Mouse (Mus musculus): ENCODE results near the gene Lsm10.
A peak's percentile ranks its signal among the peaks of the same experiment; 100 is the strongest.

The Lsm10 gene

DNA sequence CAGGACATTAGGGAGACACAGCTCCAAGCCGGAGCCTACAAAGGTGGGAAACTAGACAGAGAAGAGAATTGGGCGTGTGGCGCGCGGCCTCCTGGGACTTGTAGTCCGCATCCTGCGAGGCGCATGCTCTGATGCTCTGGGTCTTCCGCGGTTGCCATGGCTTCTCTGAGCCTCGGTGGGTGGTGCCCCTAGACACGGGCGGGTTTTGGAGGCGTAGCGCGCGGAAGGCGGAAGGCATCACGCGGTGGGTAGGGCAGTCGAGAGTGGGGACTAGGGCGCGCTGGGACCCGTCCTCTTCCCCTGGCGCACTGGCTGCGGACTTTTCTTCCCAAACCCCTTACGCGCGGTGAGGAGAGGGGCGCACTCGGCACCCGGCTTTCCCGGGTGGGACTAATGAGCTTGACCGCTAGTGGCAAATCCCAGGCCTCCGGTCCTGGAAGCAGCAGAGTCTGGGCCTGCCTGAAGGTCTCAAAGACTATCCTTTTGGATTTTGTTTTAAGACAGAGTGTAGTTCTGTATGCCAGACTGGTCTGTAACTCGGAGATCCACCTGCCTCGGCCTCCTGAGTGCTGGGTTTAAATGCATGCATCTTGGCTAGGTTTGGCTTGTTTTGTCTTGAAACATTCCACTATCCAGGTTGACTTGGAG is at the start of gene Lsm10:
Gene Lsm10, plus strand, starts transcription at position 160 of the 648 bp plus-strand sequence.
- peak; percentile 94 for DNase-seq

- peak; percentile 83 for DNase-seq
Measured at GRCm38 (mm10) chr4:126046851-126047585, 49.4 kb upstream of the Lsm10 start, which contains the start of gene Mrps15. Mrps15 (plus strand) TSS chr4:126046925.

DNA sequence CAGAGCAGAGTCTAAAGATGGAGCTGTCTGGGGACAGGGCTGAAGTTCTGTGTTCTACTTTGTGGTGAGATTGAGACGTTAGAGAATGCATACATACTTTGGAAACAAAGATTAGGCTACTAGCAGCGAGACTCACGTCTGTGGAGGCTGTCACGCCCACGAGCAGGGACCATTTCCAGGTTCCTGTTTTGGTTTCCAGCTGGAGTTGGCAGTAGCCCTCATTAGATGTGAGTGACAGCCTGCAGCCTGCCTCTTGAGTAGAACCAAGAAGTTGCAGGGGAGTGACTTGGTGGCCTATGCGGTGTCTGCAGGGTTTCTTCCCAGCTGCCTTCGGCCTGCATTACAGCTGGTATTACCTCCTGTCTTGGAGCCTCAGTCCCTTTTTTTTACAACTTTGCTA is 44.8 kb upstream of the Lsm10 start:
- DNase-seq: no peak

GRCm38 (mm10) chr4:126057207-126058133 is 39.0 kb upstream of the Lsm10 start:
- DNase-seq: no peak

DNA sequence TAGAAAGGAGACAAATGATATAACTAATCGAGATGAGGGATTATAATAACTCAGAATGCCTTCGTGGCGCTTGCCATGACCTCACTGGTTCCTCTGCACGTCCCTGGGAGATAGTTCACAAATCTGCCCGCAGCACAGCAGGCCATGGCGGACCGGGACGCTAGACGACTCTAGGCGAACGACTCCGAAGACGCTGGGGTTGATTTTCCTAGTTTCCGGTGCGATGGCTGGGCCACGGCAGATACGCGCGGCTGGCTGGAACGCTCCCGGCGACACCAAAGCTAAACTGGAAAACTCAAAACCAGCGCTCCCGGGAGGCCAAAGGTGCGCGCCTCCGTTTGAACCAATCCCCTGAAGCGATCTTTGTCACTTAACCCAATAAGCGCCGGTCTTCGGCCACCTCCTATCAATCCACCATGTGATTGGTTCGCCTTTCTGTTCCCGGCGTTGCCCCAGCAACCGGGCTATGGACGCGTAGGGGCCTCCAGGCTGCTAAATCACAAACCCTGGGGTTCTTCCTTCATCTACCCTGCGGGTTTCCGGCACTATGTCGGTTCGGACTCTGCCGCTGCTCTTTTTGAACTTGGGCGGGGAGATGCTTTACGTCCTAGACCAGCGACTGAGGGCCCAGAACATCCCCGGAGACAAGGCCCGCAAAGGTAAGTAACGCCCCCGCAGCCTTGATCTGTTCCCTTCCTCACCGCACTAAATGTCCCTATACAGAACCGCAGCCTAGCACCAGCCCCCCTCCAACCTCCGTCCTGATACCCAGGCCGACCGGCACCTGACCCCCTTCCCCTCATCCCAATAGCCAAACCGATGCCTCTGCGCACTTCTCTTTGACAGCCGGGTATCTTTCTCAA is 38.1 kb upstream of the Lsm10 start, which contains the start of gene Oscp1:
Gene Oscp1, plus strand, starts transcription at position 432 of the 863 bp plus-strand sequence.
- peak; percentile 91 for DNase-seq

GRCm38 (mm10) chr4:126058997-126059362 is 37.4 kb upstream of the Lsm10 start:
- no peak for DNase-seq

- DNase-seq: no peak
Measured at GRCm38 (mm10) chr4:126062856-126063255, 33.6 kb upstream of the Lsm10 start.

DNA sequence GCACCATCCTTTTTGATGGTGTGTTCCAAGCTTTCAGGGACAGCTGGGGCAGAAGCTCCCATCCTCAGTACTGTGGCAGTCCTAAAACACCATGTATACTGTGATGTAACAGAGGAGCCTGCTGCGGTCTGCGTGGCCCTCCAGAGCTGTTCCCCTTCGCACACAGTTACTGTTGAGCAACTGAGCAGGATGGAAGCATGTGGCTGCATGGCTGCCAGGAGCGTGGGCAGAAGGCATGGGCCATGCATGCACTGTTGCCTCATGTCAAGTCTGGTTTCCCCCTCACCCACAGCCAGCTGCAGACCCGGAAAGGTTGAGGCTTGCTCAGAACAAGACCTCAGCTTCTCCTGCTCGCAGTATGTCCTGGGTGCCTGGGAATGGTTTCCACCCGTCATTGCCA is 31.2 kb upstream of the Lsm10 start:
- DNase-seq: no peak

DNA sequence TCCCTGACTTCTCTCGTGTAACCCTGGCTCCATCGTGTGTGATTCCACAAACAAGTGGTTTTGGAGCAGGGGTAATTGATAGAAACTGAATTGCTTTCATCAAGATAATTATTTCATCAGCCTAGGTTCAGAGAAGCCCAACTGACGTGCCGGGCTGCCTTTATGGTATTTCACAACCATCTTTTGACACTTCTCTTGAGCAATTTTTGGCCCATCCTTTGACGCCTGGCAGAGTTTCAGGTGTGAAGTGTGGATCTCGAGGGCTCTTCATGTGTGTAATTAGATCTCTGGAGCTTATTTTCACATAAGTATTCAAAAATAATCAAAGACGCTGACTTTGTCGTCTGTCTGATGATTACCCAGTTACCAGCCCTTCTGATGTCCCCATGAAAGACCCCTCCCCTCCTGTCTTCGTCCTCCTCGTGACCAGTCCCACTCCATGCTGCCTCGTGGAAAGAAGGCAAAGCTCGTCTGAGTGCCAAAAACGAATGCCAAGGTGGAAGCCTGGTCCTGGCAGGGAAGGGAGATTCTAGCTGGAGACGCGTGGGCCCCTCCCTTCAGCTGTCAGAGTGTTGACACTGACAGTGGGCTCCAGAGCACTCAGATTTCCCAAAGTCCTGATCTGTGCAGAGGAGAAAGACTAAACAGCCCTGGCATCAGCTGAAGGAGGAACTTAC is 28.9 kb upstream of the Lsm10 start:
- DNase-seq: no peak

DNA sequence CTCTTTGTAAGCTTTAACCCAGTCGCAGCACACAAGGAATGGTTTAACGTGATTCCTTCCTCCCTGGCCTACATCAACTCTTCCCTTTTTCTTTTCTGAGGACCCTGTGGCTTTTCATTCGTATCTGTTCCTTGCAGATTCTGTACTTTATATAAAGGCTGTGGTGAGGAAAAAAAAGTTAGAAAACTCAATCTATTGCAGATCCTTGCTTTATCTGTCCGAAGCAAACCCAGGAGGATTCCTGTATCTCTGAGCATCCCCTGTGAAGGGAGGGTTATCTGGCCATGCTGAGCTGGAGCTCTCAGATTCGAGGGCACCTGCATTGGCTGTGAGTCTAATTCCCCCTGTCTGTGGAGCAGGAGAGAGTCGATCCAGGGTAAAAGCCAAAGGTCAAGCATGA is 27.6 kb upstream of the Lsm10 start:
- DNase-seq: no peak

GRCm38 (mm10) chr4:126077833-126078232 is 18.6 kb upstream of the Lsm10 start:
- DNase-seq: no peak

- no peak for DNase-seq
Measured at GRCm38 (mm10) chr4:126079266-126079665, 17.2 kb upstream of the Lsm10 start.

DNA sequence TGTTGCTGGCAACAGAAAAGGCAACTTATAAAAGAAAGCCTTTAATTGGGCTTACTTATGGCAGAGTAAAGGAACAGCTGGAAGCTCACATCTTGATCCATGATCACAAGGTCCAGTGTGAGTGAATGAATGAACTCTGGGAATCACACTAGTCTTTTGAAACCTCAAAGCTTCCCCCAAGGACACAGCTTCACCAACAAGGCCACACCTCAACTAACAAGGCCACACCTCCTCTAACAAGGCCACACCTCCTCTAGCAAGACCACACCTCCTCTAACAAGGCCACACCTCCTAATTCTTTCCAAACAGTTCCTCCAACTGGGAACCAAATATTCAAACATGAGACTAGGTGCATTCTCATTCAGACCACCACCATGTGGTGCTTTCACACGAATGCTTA is 14.8 kb upstream of the Lsm10 start:
- DNase-seq: no peak

DNA sequence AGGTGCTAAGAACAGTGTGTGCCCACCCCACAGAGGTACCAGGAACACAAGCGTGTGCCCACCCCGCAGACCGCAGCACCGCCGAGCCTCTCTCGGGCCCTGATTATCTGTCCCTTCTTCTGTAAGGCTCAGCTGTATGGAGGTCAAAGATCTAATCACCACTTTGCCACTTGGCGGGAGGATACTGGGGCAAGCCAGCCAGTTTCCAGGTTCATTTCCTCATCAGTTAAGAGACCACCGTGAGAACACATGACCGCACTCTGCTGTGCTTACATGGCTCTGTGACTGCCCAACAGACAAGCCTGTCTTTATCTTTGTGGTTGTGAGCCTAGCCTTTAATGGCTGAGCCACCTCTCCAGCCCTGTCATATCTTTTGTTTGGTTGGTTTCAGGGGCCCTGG is 13.4 kb upstream of the Lsm10 start:
- no peak for DNase-seq

- no peak for DNase-seq
Measured at GRCm38 (mm10) chr4:126084382-126084781, 12.0 kb upstream of the Lsm10 start.

GRCm38 (mm10) chr4:126085996-126086576 is 10.3 kb upstream of the Lsm10 start:
- peak; percentile 89 for DNase-seq

DNA sequence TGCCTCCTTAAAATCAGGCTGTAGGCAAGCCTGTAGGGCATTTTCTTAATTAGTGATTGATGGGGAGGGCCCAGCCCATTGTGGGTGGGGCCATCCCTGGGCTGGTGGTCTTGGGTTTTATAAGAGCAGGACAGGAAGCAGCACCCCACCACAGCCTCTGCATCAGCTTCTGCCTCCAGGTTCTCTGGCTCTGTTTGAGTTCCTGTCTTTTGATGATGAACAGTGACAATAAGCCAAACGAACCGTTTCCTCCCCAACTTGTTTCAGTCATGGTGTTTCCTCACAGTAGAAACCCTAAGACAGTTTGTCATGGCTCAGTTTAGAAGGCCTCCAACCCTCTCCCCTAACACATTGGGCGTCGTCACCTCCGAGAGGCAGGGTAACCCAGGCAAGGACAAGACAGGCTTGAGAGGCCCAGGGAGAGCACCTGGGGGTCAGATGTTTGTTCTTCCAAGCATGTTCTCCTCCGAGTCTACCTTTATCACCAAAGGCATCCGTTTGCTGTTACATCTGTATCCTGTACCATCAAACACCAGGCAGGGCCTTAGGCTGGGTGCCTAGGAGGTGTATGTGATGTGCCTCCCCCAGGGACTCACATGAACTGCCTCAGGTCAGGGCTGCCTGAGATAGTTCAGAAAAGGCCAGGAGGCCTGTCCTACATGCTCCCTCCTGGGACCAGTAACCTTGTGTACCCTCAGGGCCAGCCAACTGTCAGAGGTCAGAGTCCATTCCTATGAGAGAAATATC is 6.1 kb upstream of the Lsm10 start:
- no peak for DNase-seq

- DNase-seq: no peak
Measured at GRCm38 (mm10) chr4:126090848-126091124, 5.6 kb upstream of the Lsm10 start.

DNA sequence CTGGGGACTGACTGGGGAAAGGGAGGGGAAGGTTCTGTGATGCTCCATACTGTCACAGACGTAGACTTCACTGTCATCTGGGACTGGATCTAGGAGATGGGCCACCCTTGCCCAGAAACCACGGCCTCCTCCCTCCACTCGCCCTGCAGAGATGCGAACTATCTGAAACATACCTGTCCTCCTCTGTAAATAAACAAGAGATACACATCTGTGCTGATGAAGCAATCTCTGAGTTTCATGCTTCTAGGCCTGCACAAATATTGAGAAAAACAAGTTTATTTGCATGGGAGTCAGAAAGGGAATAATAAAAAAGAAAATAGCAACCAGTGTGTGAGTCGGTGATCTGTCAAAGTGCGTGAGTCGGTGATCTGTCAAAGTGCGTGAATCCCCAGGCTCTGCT is 4.5 kb upstream of the Lsm10 start:
- no peak for DNase-seq

DNA sequence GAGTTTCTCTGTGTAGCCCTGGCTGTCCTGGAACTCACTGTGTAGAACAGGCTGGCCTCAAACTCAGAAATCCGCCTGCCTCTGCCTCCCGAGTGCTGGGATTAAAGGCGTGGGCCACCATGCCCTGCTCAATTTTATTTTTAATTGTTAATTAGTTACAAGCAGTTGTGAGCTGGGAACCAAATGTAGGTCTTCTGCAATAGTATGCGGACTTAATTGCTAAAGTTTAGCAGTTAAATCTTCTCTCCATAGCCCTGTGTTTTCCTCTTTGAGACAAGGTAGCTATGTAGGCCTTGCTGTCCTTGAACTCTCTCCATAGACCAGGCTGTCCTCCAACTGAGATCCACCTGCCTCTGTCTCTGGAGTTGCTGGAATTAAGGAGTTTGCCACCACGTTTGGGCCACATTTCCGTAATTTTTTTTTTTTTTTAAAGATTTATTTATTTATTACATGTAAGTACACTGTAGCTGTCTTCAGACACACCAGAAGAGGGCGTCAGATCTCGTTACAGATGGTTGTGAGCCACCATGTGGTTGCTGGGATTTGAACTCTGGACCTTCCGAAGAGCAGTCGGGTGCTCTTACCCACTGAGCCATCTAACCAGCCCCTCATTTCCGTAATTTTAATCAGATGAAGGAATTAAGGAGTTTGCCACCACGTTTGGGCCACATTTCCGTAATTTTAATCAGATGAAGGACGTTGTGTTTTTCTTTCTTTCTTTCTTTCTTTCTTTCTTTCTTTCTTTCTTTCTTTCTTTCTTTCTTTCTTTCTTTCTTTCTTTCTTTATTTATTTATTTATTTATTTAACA is 597 bp upstream of the Lsm10 start:
- DNase-seq: peak; percentile 31

Data from cerebellum, adult 9-10 months (tissue).